Mouse (Mus musculus): ENCODE data around the gene Csgalnact2.

GRCm38 (mm10) chr6:118138731-118139709, at the start of gene Csgalnact2:
- TF ChIP-seq CTCF (IDR thresholded peaks at IDR 0.05) (peak; percentile 33; the same call in 1 of the 2 replicates), EP300 (IDR thresholded peaks at IDR 0.05; ENCODE audit: insufficient read depth, low read depth, low read length) (no peak), POLR2A (IDR thresholded peaks at IDR 0.05; ENCODE audit: insufficient read depth, low read depth, low read length) (peak; percentile 47; the same call in 1 of the 2 replicates)
